Mouse (Mus musculus) midbrain, embryonic 10.5 days (tissue): Measurements from ENCODE around the gene Mgat2. TPM values are rescaled to one million over a fixed set of nuclear protein-coding genes. Genes with fewer than 3 reads are reported as not detected.
"Not testable (repeated sequence)": the region's sequence is repeated elsewhere in the genome, so short reads cannot be mapped to it uniquely, and the experiment has no call there.

Experiments used
- DNase-seq: peaks from one replicate; pipeline ENCODE4 v3.0.0-alpha.2; 2017; ENCODE audit warnings: low spot score
- H3K27ac ChIP-seq: fragments of 300-500 bp; sonication (generic); replicated peaks from 2 replicates; pipeline ENCODE4 v1.5.1; 2016; ENCODE audit warnings: mild to moderate bottlenecking
- H3K27me3 ChIP-seq: fragments of 300-500 bp; sonication (generic); 2 replicates; pipeline ENCODE4 v1.6.1; 2016; ENCODE audit warnings: low read depth, mild to moderate bottlenecking; ENCODE audit not compliant: poor library complexity, severe bottlenecking
- H3K36me3 ChIP-seq: fragments of 300-500 bp; sonication (generic); 2 replicates; pipeline ENCODE4 v1.6.1; 2016; ENCODE audit warnings: mild to moderate bottlenecking, moderate library complexity
- H3K4me1 ChIP-seq: fragments of 300-500 bp; sonication (generic); 2 replicates; pipeline ENCODE4 v1.6.1; 2016
- H3K4me3 ChIP-seq: fragments of 300-500 bp; sonication (generic); 2 replicates; pipeline ENCODE4 v1.5.1; 2016; ENCODE audit warnings: mild to moderate bottlenecking, moderate library complexity
- H3K9me3 ChIP-seq: fragments of 300-500 bp; sonication (generic); replicated peaks from 2 replicates; pipeline ENCODE4 v1.6.1; 2016; ENCODE audit warnings: mild to moderate bottlenecking
- WGBS: fragments of 180-500 bp; shearing (Covaris S2); methylation state at CpG from one replicate; pipeline ENCODE4 v1.1.7; 2016; 5-methylcytosine and 5-hydroxymethylcytosine counted together
- polyA plus RNA-seq: library from polyadenylated mRNA; unstranded; fragments of >200 nt; fragmentation: Nextera tagmentation; extraction: Ambion mirVana; gene quantifications from 2 replicates; pipeline ENCODE4 v1.2.1, GENCODE M21; 2016

Gene Mgat2
- polyA plus RNA-seq = 32.6 and 34.3 TPM in 2 replicates

DNA sequence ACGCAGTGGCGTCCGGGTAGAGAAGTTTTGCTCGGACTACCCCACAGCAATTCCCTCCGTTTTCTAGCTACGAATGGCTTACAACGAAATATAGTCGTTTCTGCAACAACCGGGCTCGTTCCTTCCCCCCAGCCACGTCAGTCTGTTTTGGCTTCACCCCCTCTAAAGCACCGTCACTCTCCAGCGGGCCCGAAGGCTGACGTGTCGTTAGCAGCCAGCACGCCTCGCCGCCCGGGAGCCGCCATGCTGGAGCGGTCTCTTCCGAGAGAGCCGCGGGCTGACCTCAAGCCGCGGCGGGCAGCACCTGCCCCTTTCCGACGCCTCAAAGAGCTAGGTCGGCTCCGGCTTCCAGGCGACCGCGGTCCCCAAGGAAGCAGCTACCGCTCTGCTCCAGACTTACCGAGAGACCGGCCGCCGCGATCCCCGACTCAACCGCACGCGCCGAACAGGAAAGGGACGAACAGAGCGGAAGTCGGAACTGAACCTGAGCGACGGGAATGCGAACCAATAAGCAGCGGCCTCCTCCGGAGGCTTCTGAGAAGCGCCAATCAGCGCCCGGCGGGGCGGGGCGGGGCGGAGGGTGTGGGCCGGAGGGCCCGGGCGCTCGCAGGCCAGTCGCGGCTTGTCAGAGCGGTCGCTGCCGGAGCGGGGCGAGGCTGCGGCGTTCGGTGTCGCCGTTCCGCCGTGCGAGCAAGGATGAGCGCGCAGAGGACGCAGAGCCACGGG is at the start of gene Mgat2, which contains the start of gene Rpl36al:
Gene Mgat2, plus strand, starts transcription at position 575 of the 726 bp plus-strand sequence.
Gene Rpl36al, minus strand, starts transcription at position 501 of the 726 bp plus-strand sequence.
- Histone ChIP-seq H3K27ac (peak within 1 kb of the TSS; percentile 94), H3K36me3 (peaks cover 45% of the 10 kb centered on the region), H3K4me3 (peak within 1 kb of the TSS; percentile 87), H3K9me3 (no peaks in the 10 kb centered on the region), H3K4me1 (peaks cover 33% of the 10 kb centered on the region), H3K27me3 (no peaks in the 10 kb centered on the region)
- peak; percentile 96 for DNase-seq
- under 1% methylated on average over 84 of the region's 84 CpGs for WGBS

- Histone ChIP-seq H3K4me1 (peaks cover 9% of the 10 kb centered on the region; the same call in 1 of the 2 replicates), H3K4me3 (no peak overlapping the region), H3K36me3 (no peaks in the 10 kb centered on the region), H3K9me3 (no peaks in the 10 kb centered on the region), H3K27me3 (no peaks in the 10 kb centered on the region), H3K27ac (no peak overlapping the region)
- DNase-seq = no peak
- 88% methylated on average over 3 of the region's 3 CpGs for WGBS
These were observed 44.8 kb upstream of the Mgat2 start for GRCm38 (mm10) chr12:69139201-69139600.

DNA sequence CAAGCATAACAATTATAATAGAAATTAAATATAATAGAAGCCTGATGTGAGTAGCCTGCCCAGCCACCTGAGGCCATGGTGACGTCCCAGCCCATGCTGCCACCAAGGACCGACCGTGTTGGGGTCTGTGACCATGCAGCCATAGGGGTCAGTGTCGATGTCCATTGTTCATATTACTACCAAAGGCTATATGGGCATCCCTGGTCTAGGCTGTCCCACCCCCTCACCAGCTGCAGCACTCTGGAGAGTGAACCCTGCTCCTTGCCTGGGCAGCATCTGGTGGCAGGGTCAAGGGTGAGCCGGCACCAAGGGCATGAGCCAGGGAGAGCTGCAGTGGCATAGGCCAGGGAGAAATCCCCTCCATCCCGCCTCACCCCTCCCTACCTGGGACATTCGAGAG is 44.1 kb upstream of the Mgat2 start:
- Histone ChIP-seq H3K4me3 (no peak overlapping the region), H3K9me3 (no peaks in the 10 kb centered on the region), H3K4me1 (peaks cover 9% of the 10 kb centered on the region; the same call in 1 of the 2 replicates), H3K36me3 (no peaks in the 10 kb centered on the region), H3K27ac (no peak overlapping the region), H3K27me3 (no peaks in the 10 kb centered on the region)
- DNase-seq = no peak
- WGBS = 88% methylated on average over 7 of the region's 7 CpGs

DNA sequence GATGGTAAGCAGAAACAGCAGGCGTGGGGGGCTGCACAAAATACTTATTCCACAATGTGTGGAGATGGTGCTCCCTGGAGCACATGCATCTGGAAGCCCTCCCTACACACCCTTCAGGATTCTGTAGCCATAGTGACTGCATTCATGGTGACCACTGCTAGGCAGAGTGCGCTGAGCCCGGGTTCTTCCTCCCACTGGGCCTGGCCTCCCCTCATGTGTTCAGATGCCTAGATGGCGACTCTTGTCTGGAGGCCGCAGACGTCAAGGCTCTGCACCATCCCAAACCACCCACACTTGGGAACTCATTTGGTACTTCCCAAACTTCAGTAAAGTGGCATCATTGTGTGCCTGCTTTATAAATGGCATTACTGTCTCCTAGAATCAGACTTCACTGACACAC is 40.5 kb upstream of the Mgat2 start:
- H3K9me3 ChIP-seq = no peaks in the 10 kb centered on the region
- WGBS = 66% methylated on average over 6 of the region's 6 CpGs
- H3K4me1 ChIP-seq = peaks cover 9% of the 10 kb centered on the region; the same call in 1 of the 2 replicates
- H3K27ac ChIP-seq = no peak overlapping the region
- H3K27me3 ChIP-seq = no peaks in the 10 kb centered on the region
- no peak overlapping the region for H3K4me3 ChIP-seq
- no peaks in the 10 kb centered on the region for H3K36me3 ChIP-seq
- no peak for DNase-seq

- WGBS = 91% methylated on average over 5 of the region's 5 CpGs
- no peak overlapping the region for H3K4me3 ChIP-seq
- H3K9me3 ChIP-seq = no peaks in the 10 kb centered on the region
- H3K36me3 ChIP-seq = no peaks in the 10 kb centered on the region
- H3K27ac ChIP-seq = no peak overlapping the region
- DNase-seq = no peak
- H3K27me3 ChIP-seq = no peaks in the 10 kb centered on the region
- H3K4me1 ChIP-seq = peaks cover 9% of the 10 kb centered on the region; the same call in 1 of the 2 replicates
These were observed 36.7 kb upstream of the Mgat2 start for GRCm38 (mm10) chr12:69147166-69147735.

DNA sequence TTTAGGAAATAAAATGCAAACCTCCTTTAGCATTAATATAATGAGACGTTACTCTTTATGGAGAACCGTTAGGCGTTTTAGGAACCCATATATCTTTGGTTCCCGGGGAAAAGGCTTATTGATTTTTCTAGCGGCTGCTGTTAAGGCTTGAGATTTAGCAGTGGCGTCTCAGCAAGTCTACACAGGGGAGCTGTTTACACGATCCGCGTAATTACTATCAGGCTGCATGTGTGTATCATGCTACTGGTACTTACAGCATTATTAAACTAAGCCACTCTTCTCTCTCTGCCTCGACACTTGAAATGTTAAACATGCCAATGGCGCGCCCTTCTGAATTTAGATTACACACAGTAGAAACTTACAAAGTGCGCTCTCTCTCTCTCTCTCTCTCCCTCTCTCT is 33.9 kb upstream of the Mgat2 start:
- Histone ChIP-seq H3K9me3 (no peaks in the 10 kb centered on the region), H3K27ac (no peak overlapping the region), H3K36me3 (no peaks in the 10 kb centered on the region), H3K27me3 (no peaks in the 10 kb centered on the region), H3K4me3 (no peak overlapping the region), H3K4me1 (no peaks in the 10 kb centered on the region)
- 86% methylated on average over 13 of the region's 13 CpGs for WGBS
- DNase-seq = no peak

- no peak overlapping the region for H3K27ac ChIP-seq
- H3K36me3 ChIP-seq = peaks cover 29% of the 10 kb centered on the region
- no peak for DNase-seq
- H3K4me1 ChIP-seq = peaks cover 5% of the 10 kb centered on the region
- H3K4me3 ChIP-seq = no peak overlapping the region
- no peaks in the 10 kb centered on the region for H3K27me3 ChIP-seq
- 89% methylated on average over 2 of the region's 2 CpGs for WGBS
- no peaks in the 10 kb centered on the region for H3K9me3 ChIP-seq
These were observed 28.0 kb upstream of the Mgat2 start for GRCm38 (mm10) chr12:69155923-69156322.

DNA sequence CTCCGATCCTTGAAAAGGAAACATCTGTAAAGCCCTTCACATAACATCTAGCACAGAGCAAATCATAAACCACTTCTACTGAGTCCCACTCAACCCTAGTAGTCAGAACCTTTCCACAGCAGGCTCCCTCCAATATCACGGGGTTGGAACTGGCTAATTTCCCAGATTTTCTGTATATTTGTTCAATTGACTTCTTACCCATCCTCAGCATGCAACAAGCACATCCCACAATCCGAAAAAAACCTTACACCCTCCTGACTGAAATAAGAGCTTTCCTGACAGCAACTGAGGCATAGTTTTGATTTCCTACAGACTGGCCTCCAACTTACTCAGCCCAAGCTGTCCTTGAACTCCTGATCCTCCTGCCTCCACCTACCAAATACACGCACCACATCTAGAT is 27.5 kb upstream of the Mgat2 start:
- WGBS = 82% methylated on average over 4 of the region's 4 CpGs
- Histone ChIP-seq H3K4me1 (peaks cover 5% of the 10 kb centered on the region), H3K27ac (no peak overlapping the region), H3K4me3 (no peak overlapping the region), H3K27me3 (no peaks in the 10 kb centered on the region), H3K9me3 (no peaks in the 10 kb centered on the region), H3K36me3 (peaks cover 29% of the 10 kb centered on the region)
- no peak for DNase-seq

DNA sequence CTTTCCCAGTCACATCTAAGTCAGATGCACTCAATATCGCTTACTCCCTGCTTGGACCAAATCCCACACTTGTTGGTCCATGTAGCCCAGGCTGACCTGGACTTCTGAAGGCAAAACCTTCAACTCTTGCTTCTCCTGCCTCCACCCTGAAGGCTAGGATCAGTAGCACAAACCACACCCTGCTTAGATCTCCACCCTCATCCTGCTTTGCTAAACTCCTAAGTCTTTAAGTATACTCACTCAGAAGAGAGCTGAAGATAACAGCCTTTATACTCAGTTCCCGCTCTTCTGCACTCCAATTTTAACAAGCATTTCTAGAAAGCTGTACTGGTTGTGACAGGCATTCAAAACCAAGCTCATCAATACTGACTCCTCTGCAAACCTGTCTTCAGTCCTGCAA is 26.9 kb upstream of the Mgat2 start:
- DNase-seq = no peak
- WGBS = 92% methylated on average over 2 of the region's 2 CpGs
- H3K36me3 ChIP-seq = peaks cover 29% of the 10 kb centered on the region
- H3K9me3 ChIP-seq = no peaks in the 10 kb centered on the region
- peaks cover 5% of the 10 kb centered on the region for H3K4me1 ChIP-seq
- no peaks in the 10 kb centered on the region for H3K27me3 ChIP-seq
- peak overlapping the region; percentile 83; the same call in 1 of the 2 replicates for H3K4me3 ChIP-seq
- H3K27ac ChIP-seq = no peak overlapping the region

DNA sequence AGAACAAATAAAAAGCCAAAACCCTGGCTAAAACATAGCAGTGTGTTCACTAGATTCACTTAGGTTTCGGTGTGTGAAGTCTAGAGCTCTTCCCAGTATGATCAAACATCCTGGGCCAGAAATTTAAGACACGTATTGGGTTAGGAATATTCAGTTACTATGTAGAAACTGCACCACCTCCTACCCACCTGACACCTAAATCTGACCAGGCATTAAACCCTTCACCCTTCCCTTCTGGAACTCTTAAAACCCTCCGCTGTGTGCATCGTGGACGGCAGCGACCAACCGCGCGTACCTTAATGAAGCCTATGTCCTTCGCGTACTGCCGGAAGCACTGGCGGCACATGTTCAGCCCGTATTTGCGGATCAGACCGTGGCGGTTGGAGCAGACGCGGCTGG is 25.6 kb upstream of the Mgat2 start:
- Histone ChIP-seq H3K27ac (peak overlapping the region; percentile 97), H3K4me1 (peaks cover 5% of the 10 kb centered on the region)
- no peak for DNase-seq

DNA sequence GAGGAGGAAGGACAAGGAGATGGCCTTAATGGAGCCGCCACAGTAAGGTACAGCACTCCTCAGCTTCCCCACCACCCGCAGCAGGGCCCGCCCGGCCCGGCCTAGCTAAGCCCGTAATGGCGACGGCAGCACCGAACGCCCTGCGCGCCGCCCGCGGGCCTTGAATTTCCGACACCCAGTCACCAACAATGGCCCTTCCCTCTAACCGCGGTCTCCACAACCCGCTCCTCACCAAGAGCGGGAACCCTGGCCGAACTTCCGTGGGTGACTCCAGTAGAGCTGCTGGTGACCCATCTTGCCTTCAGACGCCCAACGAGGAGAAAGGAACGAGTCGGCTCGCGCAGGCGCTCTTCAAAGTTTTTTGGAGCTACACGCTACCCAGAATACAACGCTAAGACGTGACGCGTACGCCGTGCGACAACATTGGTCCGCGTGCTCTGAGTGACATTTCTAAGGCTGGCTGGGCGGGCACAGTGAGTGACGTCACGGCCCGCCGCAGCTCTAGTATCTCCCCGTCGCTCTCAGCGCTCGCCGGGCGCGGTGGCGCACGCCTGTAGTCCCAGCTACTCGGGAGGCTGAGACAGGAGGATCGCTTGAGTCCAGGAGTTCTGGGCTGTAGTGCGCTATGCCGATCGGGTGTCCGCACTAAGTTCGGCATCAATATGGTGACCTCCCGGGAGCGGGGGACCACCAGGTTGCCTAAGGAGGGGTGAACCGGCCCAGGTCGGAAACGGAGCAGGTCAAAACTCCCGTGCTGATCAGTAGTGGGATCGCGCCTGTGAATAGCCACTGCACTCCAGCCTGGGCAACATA is 25.0 kb upstream of the Mgat2 start, which contains the start of gene Rps29:
Gene Rps29, minus strand, starts transcription at position 422 of the 813 bp plus-strand sequence.
- WGBS = under 1% methylated on average over 59 of the region's 68 CpGs
- H3K27me3 ChIP-seq, H3K4me1 ChIP-seq, H3K9me3 ChIP-seq: not testable (repeated sequence)
- Histone ChIP-seq H3K27ac (peak within 1 kb of the TSS; percentile 97), H3K36me3 (peaks cover 29% of the 10 kb centered on the region), H3K4me3 (peak within 1 kb of the TSS; percentile 83)
- peak; percentile 99 for DNase-seq

More for the DNA sequence above, 25.6 kb upstream of the Mgat2 start:
- peak overlapping the region; percentile 83 for H3K4me3 ChIP-seq
- no peaks in the 10 kb centered on the region for H3K27me3 ChIP-seq
- peaks cover 29% of the 10 kb centered on the region for H3K36me3 ChIP-seq
- no peaks in the 10 kb centered on the region for H3K9me3 ChIP-seq
- 2% methylated on average over 19 of the region's 19 CpGs for WGBS

DNA sequence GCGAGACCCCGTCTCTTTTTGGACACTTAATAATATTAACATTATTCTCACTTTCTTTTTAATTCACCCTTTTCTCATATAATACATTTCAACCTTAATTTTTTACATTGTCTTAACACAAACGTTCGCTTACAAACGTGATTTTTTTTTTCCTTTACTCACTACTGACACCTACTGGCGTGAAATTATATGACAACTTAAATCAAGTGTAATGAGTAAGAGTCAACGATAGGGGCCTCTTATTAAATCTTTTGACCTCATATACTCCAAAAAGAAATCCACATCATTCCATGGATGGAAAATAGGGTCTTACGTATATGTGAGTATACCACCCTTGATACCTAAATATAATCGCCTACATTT is 24.4 kb upstream of the Mgat2 start:
- DNase-seq = peak; percentile 39
- peaks cover 29% of the 10 kb centered on the region for H3K36me3 ChIP-seq
- H3K4me1 ChIP-seq = peaks cover 5% of the 10 kb centered on the region
- H3K27me3 ChIP-seq = no peaks in the 10 kb centered on the region
- peak overlapping the region; percentile 28 for H3K4me3 ChIP-seq
- no peak overlapping the region for H3K27ac ChIP-seq
- H3K9me3 ChIP-seq = no peaks in the 10 kb centered on the region
- 7% methylated on average over 9 of the region's 9 CpGs for WGBS
